Mouse (Mus musculus): ENCODE data around the gene Stard10.
A peak's percentile ranks its signal among the peaks of the same experiment; 100 is the strongest.

Gene Stard10

GRCm38 (mm10) chr7:101317014-101317413 lies at the start of gene Stard10:
TSS of gene Stard10 (plus strand) at chr7:101317086.
- no peak for DNase-seq (ENCODE audit: low read depth, low spot score)

GRCm38 (mm10) chr7:101267457-101268259 lies 49.2 kb upstream of the Stard10 start:
- DNase-seq (ENCODE audit: low read depth, low spot score), result no peak

- no peak for DNase-seq (ENCODE audit: low read depth, low spot score)
Measured at GRCm38 (mm10) chr7:101271602-101272001, 45.3 kb upstream of the Stard10 start.

- no peak for DNase-seq (ENCODE audit: low read depth, low spot score)
Measured at GRCm38 (mm10) chr7:101272466-101273160, 44.3 kb upstream of the Stard10 start.

GRCm38 (mm10) chr7:101282721-101283120 lies 34.2 kb upstream of the Stard10 start:
- no peak for DNase-seq (ENCODE audit: low read depth, low spot score)

- DNase-seq (ENCODE audit: low read depth, low spot score), result no peak
Measured at GRCm38 (mm10) chr7:101284504-101284903, 32.4 kb upstream of the Stard10 start.

GRCm38 (mm10) chr7:101286891-101287290 lies 30.0 kb upstream of the Stard10 start:
- DNase-seq (ENCODE audit: low read depth, low spot score), result no peak

GRCm38 (mm10) chr7:101287820-101288219 lies 29.1 kb upstream of the Stard10 start:
- DNase-seq (ENCODE audit: low read depth, low spot score), result no peak

- no peak for DNase-seq (ENCODE audit: low read depth, low spot score)
Measured at GRCm38 (mm10) chr7:101288436-101288835, 28.4 kb upstream of the Stard10 start.

- DNase-seq (ENCODE audit: low read depth, low spot score), result no peak
Measured at GRCm38 (mm10) chr7:101290401-101290800, 26.5 kb upstream of the Stard10 start.

- DNase-seq (ENCODE audit: low read depth, low spot score), result no peak
Measured at GRCm38 (mm10) chr7:101291211-101291610, 25.7 kb upstream of the Stard10 start.

- DNase-seq (ENCODE audit: low read depth, low spot score), result no peak
Measured at GRCm38 (mm10) chr7:101291641-101292040, 25.2 kb upstream of the Stard10 start.

- no peak for DNase-seq (ENCODE audit: low read depth, low spot score)
Measured at GRCm38 (mm10) chr7:101292086-101292485, 24.8 kb upstream of the Stard10 start.

GRCm38 (mm10) chr7:101292696-101293095 lies 24.2 kb upstream of the Stard10 start:
- DNase-seq (ENCODE audit: low read depth, low spot score), result no peak

- no peak for DNase-seq (ENCODE audit: low read depth, low spot score)
Measured at GRCm38 (mm10) chr7:101293138-101293537, 23.7 kb upstream of the Stard10 start.

- no peak for DNase-seq (ENCODE audit: low read depth, low spot score)
Measured at GRCm38 (mm10) chr7:101293611-101294010, 23.3 kb upstream of the Stard10 start.

GRCm38 (mm10) chr7:101295438-101295837 lies 21.4 kb upstream of the Stard10 start:
- DNase-seq (ENCODE audit: low read depth, low spot score), result no peak

- DNase-seq (ENCODE audit: low read depth, low spot score), result peak; percentile 76
Measured at GRCm38 (mm10) chr7:101296252-101297022, 20.4 kb upstream of the Stard10 start.

- no peak for DNase-seq (ENCODE audit: low read depth, low spot score)
Measured at GRCm38 (mm10) chr7:101297023-101297405, 19.9 kb upstream of the Stard10 start.

- no peak for DNase-seq (ENCODE audit: low read depth, low spot score)
Measured at GRCm38 (mm10) chr7:101298375-101298774, 18.5 kb upstream of the Stard10 start.

GRCm38 (mm10) chr7:101301361-101301880 lies 15.5 kb upstream of the Stard10 start:
- no peak for DNase-seq (ENCODE audit: low read depth, low spot score)

- DNase-seq (ENCODE audit: low read depth, low spot score), result peak; percentile 87
Measured at GRCm38 (mm10) chr7:101301881-101302456, 14.9 kb upstream of the Stard10 start, which contains the start of gene Atg16l2. TSS of gene Atg16l2 (minus strand) at chr7:101302251.
